Mouse (Mus musculus) CH12.LX (cell line): ENCODE results near the gene Kcnma1. TPM values are rescaled to one million over a fixed set of nuclear protein-coding genes. Genes with fewer than 3 reads are reported as not detected.

Source experiments
- DNase-seq: peaks from one replicate; pipeline ENCODE4 v3.0.0-alpha.2; 2013; ENCODE audit errors: extremely low read depth
- H3K27ac ChIP-seq: 2 replicates; pipeline ENCODE4 v1.5.1; 2012; ENCODE audit warnings: low read depth, mild to moderate bottlenecking, control low read depth, moderate library complexity; ENCODE audit not compliant: insufficient read depth
- H3K27me3 ChIP-seq: replicated peaks from 2 replicates; pipeline ENCODE3; 2012; ENCODE audit warnings: inconsistent platforms
- H3K36me3 ChIP-seq, 2 experiments: replicated peaks in 1 of 2; 2 replicates each; pipeline versions ENCODE3 to v1.6.1; 2012; ENCODE audit warnings: inconsistent platforms in 1 of 2, low read length in 1 of 2, mild to moderate bottlenecking in 1 of 2, mixed read lengths in 1 of 2, moderate library complexity in 1 of 2; ENCODE audit not compliant: control insufficient read depth in 1 of 2, insufficient read depth in 1 of 2
- H3K4me1 ChIP-seq, 2 experiments: 2 replicates each; pipeline ENCODE4 v1.6.1; 2012; ENCODE audit warnings: inconsistent platforms in 1 of 2, moderate library complexity in 1 of 2; ENCODE audit not compliant: insufficient read depth in 2 of 2, control insufficient read depth in 1 of 2
- H3K4me2 ChIP-seq: 2 replicates; pipeline ENCODE4 v1.6.1; 2012; ENCODE audit warnings: low read depth, mild to moderate bottlenecking, control low read depth; ENCODE audit not compliant: poor library complexity, insufficient read depth, severe bottlenecking
- H3K4me3 ChIP-seq, 3 experiments: fragments of 150-350 bp in 1 of 3; sonication (generic) in 1 of 3; replicated peaks in 1 of 3; 2 replicates each; pipeline versions ENCODE3 to v1.5.1; 2011 to 2012; ENCODE audit warnings: low read depth in 2 of 3, low read length in 2 of 3, mild to moderate bottlenecking in 2 of 3, moderate library complexity in 2 of 3, control low read depth in 1 of 3, improper control_type of control experiment in 1 of 3, inconsistent platforms in 1 of 3, mixed read lengths in 1 of 3; ENCODE audit not compliant: poor library complexity in 1 of 3
- H3K79me2 ChIP-seq: replicated peaks from 2 replicates; pipeline ENCODE4 v1.6.1; 2012; ENCODE audit warnings: mild to moderate bottlenecking, moderate library complexity; ENCODE audit not compliant: control insufficient read depth, poor library complexity, insufficient read depth, severe bottlenecking; ENCODE audit errors: extremely low read depth
- H3K9ac ChIP-seq: 2 replicates; pipeline ENCODE4 v1.6.1; 2012; ENCODE audit warnings: low read depth, mild to moderate bottlenecking, control low read depth, moderate library complexity; ENCODE audit not compliant: insufficient read depth
- H3K9me3 ChIP-seq: replicated peaks from 2 replicates; pipeline ENCODE3; 2012; ENCODE audit warnings: low read length, inconsistent platforms, mixed read lengths
- BHLHE40 ChIP-seq: IDR thresholded peaks from 2 replicates; pipeline ENCODE4 v1.6.1; 2011; ENCODE audit warnings: mild to moderate bottlenecking, low read depth, low read length, improper control_type of control experiment
- CHD1 ChIP-seq: IDR thresholded peaks from 2 replicates; pipeline ENCODE4 v1.6.1; 2012; ENCODE audit warnings: low read depth, low read length, improper control_type of control experiment, inconsistent platforms
- CHD2 ChIP-seq: IDR thresholded peaks from 2 replicates; pipeline ENCODE4 v1.6.1; 2011; ENCODE audit warnings: low read length, improper control_type of control experiment
- E2F4 ChIP-seq: IDR thresholded peaks from 2 replicates; pipeline ENCODE4 v1.6.1; 2011; ENCODE audit warnings: low read depth, low read length, improper control_type of control experiment; ENCODE audit not compliant: insufficient replicate concordance
- GABPA ChIP-seq: IDR thresholded peaks from 2 replicates; pipeline ENCODE4 v1.6.1; 2012; ENCODE audit warnings: low read depth, low read length, improper control_type of control experiment, inconsistent platforms; ENCODE audit not compliant: insufficient replicate concordance
- HCFC1 ChIP-seq: IDR thresholded peaks from 2 replicates; pipeline ENCODE4 v1.6.1; 2012; ENCODE audit warnings: low read depth, mild to moderate bottlenecking, inconsistent platforms, low read length, improper control_type of control experiment
- JUN ChIP-seq: IDR thresholded peaks from 2 replicates; pipeline ENCODE4 v1.6.1; 2011; ENCODE audit warnings: low read depth, mild to moderate bottlenecking, low read length, improper control_type of control experiment, moderate library complexity; ENCODE audit not compliant: insufficient read depth
- JUND ChIP-seq: conservative IDR thresholded peaks from 2 replicates; pipeline ENCODE4 v1.6.1; 2011; ENCODE audit warnings: low read depth, low read length, improper control_type of control experiment
- PAX5 ChIP-seq: IDR thresholded peaks from 2 replicates; pipeline ENCODE4 v1.6.1; 2012; ENCODE audit warnings: low read length, inconsistent platforms, mixed read lengths
- POLR2A ChIP-seq: IDR thresholded peaks from 2 replicates; pipeline ENCODE4 v1.6.1; 2011; ENCODE audit warnings: low read depth, mild to moderate bottlenecking, improper control_type of control experiment, low read length
- TBP ChIP-seq: conservative IDR thresholded peaks from 2 replicates; pipeline ENCODE4 v1.6.1; 2011; ENCODE audit warnings: low read depth, low read length, improper control_type of control experiment
- USF1 ChIP-seq: IDR thresholded peaks from 2 replicates; pipeline ENCODE4 v1.6.1; 2014; ENCODE audit warnings: low read depth, mild to moderate bottlenecking, inconsistent platforms, low read length, improper control_type of control experiment
- ZKSCAN1 ChIP-seq: IDR thresholded peaks from 2 replicates; pipeline ENCODE4 v1.6.1; 2012; ENCODE audit warnings: low read depth, inconsistent platforms, low read length, improper control_type of control experiment, borderline replicate concordance
- ZMIZ1 ChIP-seq: IDR thresholded peaks from 2 replicates; pipeline ENCODE4 v1.6.1; 2012; ENCODE audit warnings: low read depth, mild to moderate bottlenecking, inconsistent platforms, low read length, improper control_type of control experiment
- ZNF384 ChIP-seq: IDR thresholded peaks from 2 replicates; pipeline ENCODE4 v1.6.1; 2012; ENCODE audit warnings: low read depth, low read length, improper control_type of control experiment, inconsistent platforms
- dilution Hi-C: fragments of 300-500 bp; cut with MboI; formaldehyde crosslinking; loops from 2 replicates; pipeline ENCODE4 v1.14.3; 2020; ENCODE audit warnings: low sequenced_read_pairs; ENCODE audit not compliant: extremely low pct_unique_long_range_greater_than_20kb, extremely low pct_ligation_motif_present
- in situ Hi-C: fragments of 300-500 bp; cut with MboI; formaldehyde crosslinking; loops from 3 replicates; pipeline ENCODE4 v1.14.3; 2019; ENCODE audit warnings: low sequenced_read_pairs, low pct_ligation_motif_present, low pct_unique_long_range_greater_than_20kb, mixed read lengths
- polyA plus RNA-seq: library from polyadenylated mRNA; unstranded; fragments of >175 nt; gene quantifications from 2 replicates; pipeline ENCODE4 v1.2.1, GENCODE M21; 2012; ENCODE audit warnings: low read depth; ENCODE audit not compliant: insufficient read length
- total RNA-seq, 2 experiments: library from RNA; depleted of rRNA; stranded (reverse); fragments of 300-350 nt in 1 of 2; fragments of >200 nt in 1 of 2; gene quantifications; 2 replicates each; pipeline ENCODE4 v1.2.3; 2012 to 2014

Gene Kcnma1
- total and polyA plus RNA-seq, 3 experiments = 0.10 to 0.17 (median 0.12) TPM

DNA sequence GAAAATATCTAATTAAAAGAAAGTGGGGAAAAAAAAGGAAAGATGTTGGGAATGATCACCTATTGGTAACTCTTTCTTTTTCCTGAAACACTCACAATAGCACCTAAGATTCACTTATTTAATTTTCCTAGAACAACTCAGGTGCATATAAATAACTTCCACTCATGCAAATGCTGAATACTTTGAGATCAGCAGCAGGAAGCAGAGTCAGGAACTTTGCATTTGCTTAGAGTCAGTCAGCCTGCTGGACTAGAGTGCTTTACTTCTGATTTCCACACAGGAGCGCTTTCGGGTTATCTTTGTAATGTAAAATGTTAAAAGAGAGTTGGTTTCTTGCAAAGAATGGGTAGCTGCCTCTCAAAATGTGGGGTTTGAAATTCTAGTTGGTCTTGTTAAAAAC is 451.1 kb downstream of the Kcnma1 start:
- peaks cover 5% of the 10 kb centered on the region for H3K9me3 ChIP-seq
- no peak overlapping the region for H3K4me2 ChIP-seq
- peaks cover 0 to 20% of the 10 kb centered on the region in 2 experiments; a peak in 2 of 4 replicates for H3K4me1 ChIP-seq
- H3K36me3 ChIP-seq = no peaks in the 10 kb centered on the region
- H3K9ac ChIP-seq = no peak overlapping the region
- H3K4me3 ChIP-seq = no peak overlapping the region
- TF ChIP-seq GABPA (no peak), POLR2A (no peak), ZKSCAN1 (no peak)
- dilution Hi-C loops = no loop called here
- H3K27me3 ChIP-seq = no peaks in the 10 kb centered on the region
- in situ Hi-C loops = no loop called here
- no peak overlapping the region for H3K27ac ChIP-seq
- H3K79me2 ChIP-seq = no peaks in the 10 kb centered on the region
- peak; percentile 23 for DNase-seq

DNA sequence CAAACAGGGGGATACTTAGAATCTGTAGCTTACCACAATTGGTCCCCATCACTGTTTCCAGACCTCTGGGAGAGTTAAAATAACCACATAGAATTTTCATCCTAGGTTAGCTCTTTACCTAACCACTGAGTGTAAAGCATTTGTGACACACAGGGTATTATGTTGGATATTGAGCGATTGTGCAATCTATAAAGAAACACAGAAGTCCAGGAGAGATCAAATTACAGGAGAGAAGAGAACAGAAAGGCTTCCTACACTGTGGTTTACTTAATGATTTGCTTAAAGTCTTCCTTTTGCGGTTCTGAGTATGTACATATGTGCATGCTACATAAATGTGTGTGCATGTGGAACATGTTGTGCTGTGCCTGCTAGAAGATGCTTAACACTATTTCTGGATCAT is 458.6 kb downstream of the Kcnma1 start:
- Histone ChIP-seq H3K4me2 (no peak overlapping the region), H3K27ac (no peak overlapping the region), H3K36me3 (no peaks in the 10 kb centered on the region), H3K4me1 (peaks cover 3 to 4% of the 10 kb centered on the region in 2 experiments; a peak in 3 of 4 replicates), H3K4me3 (no peak overlapping the region), H3K79me2 (no peaks in the 10 kb centered on the region), H3K9ac (no peak overlapping the region), H3K27me3 (no peaks in the 10 kb centered on the region), H3K9me3 (no peaks in the 10 kb centered on the region)
- no peak for DNase-seq
- dilution Hi-C loops (no loop called here), in situ Hi-C loops (no loop called here)
- TF ChIP-seq CHD1 (no peak), ZMIZ1 (no peak), HCFC1 (no peak), BHLHE40 (no peak)

DNA sequence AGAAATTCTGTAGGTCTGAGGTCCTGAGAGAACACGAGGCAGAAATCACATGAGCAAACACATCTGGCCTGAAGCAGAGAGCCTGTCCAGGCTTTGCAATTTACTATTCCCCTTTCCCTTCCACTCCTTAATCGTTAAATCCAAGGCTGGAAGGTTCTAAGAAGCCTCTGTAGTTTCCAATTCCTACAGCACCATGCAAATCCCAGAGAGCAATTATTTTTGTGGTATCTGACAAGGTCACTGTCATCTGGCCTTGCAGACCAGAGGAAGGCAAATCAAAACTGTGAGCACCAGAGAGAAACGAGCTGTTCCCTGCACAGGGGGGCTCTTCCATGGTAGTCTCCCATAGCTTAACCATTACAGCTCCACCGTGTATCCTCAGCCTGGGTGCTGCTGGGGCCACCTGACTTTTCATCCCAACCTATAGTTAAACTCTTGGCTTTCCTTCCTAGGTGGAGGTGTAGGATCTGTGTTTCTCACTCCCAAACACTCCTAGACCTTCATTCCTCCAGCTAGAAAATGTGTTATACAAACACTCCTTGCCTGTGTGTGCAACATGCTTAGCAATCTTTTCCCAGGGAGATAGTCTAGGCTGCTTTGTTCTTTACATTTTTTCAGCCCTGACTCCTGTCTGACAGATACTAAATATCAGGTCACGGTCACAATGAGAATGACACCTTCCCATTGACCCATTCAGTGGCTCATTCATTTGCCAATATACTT is 461.9 kb downstream of the Kcnma1 start:
- H3K79me2 ChIP-seq = no peaks in the 10 kb centered on the region
- H3K9ac ChIP-seq = no peak overlapping the region
- H3K27me3 ChIP-seq = no peaks in the 10 kb centered on the region
- H3K36me3 ChIP-seq = no peaks in the 10 kb centered on the region
- TF ChIP-seq PAX5 (no peak), ZNF384 (no peak), CHD2 (no peak), TBP (no peak), E2F4 (no peak), JUND (no peak), POLR2A (no peak), GABPA (no peak), USF1 (no peak), JUN (no peak)
- H3K4me3 ChIP-seq = no peak overlapping the region
- no peak overlapping the region for H3K4me2 ChIP-seq
- DNase-seq = no peak
- dilution Hi-C loops = no loop called here
- no peak overlapping the region for H3K27ac ChIP-seq
- peaks cover 3 to 13% of the 10 kb centered on the region in 2 experiments; a peak in 3 of 4 replicates for H3K4me1 ChIP-seq
- in situ Hi-C loops = no loop called here
- no peaks in the 10 kb centered on the region for H3K9me3 ChIP-seq
